Mouse (Mus musculus) neural tube, embryonic 13.5 days (tissue): ENCODE measurements around the gene Lmnb2. TPM values are rescaled to one million over a fixed set of nuclear protein-coding genes. Genes with fewer than 3 reads are reported as not detected.

Source experiments
- ATAC-seq: fragments of 200-750 bp; cut with Nextera tagmentation; 2 replicates; pipeline ENCODE4 v1.8.0; 2017; ENCODE audit warnings: low read depth, mild to moderate bottlenecking, moderate TSS enrichment, moderate library complexity
- H3K27ac ChIP-seq: fragments of 300-500 bp; sonication (generic); replicated peaks from 2 replicates; pipeline ENCODE4 v1.5.1; 2015; ENCODE audit warnings: moderate library complexity, mild to moderate bottlenecking, inconsistent platforms
- H3K27me3 ChIP-seq: fragments of 300-500 bp; sonication (generic); 2 replicates; pipeline ENCODE4 v1.6.1; 2015; ENCODE audit warnings: mild to moderate bottlenecking, inconsistent platforms
- H3K36me3 ChIP-seq: fragments of 300-500 bp; sonication (generic); 2 replicates; pipeline ENCODE4 v1.6.1; 2015; ENCODE audit warnings: mild to moderate bottlenecking, inconsistent platforms
- H3K4me1 ChIP-seq: fragments of 300-500 bp; sonication (generic); replicated peaks from 2 replicates; pipeline ENCODE4 v1.6.1; 2015; ENCODE audit warnings: inconsistent platforms
- H3K4me2 ChIP-seq: fragments of 300-500 bp; sonication (generic); 2 replicates; pipeline ENCODE4 v1.6.1; 2015; ENCODE audit warnings: inconsistent platforms, mild to moderate bottlenecking, moderate library complexity
- H3K4me3 ChIP-seq: fragments of 300-500 bp; sonication (generic); 2 replicates; pipeline ENCODE4 v1.5.1; 2015; ENCODE audit warnings: mild to moderate bottlenecking, inconsistent platforms
- H3K9ac ChIP-seq: fragments of 300-500 bp; sonication (generic); 2 replicates; pipeline ENCODE4 v1.6.1; 2015; ENCODE audit warnings: moderate library complexity, mild to moderate bottlenecking, inconsistent platforms
- H3K9me3 ChIP-seq: fragments of 300-500 bp; sonication (generic); 2 replicates; pipeline ENCODE4 v1.6.1; 2016; ENCODE audit warnings: inconsistent platforms
- WGBS: fragments of 180-500 bp; shearing (Covaris S2); methylation state at CpG from one replicate; pipeline ENCODE4 v1.1.7; 2015; 5-methylcytosine and 5-hydroxymethylcytosine counted together
- polyA plus RNA-seq: library from polyadenylated mRNA; unstranded; fragments of >200 nt; fragmentation: Nextera tagmentation; extraction: Ambion mirVana; gene quantifications from 2 replicates; pipeline ENCODE4 v1.2.1, GENCODE M21; 2015

Gene Lmnb2
- polyA plus RNA-seq, 1 experiment from 2014 or later: 38.3 TPM

DNA sequence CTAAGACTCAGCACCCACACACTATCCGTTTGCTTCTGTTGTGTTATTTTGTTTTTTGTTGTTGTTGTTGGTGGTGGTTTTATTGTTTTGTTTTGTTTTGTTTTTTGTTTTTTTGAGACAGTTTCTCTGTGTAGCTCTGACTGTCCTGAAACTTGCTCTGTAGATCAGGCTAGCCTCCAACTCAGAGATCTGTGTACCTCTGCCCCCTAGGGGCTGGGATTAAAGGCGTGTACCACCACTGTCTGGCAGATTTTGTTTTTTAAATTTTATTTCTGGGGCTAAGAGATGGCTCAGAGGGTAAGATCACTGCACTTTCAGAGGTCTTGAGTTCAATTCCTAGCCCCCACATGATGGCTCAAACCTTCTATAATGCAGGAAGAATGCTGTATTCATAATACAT is 37.1 kb downstream of the Lmnb2 start:
- no peaks in the 10 kb centered on the region for H3K4me1 ChIP-seq
- no peak overlapping the region for H3K27ac ChIP-seq
- H3K9me3 ChIP-seq: no peaks in the 10 kb centered on the region
- H3K9ac ChIP-seq: no peak overlapping the region
- H3K36me3 ChIP-seq: no peaks in the 10 kb centered on the region
- H3K4me2 ChIP-seq: no peak overlapping the region
- no peak for ATAC-seq
- WGBS: 75% methylated on average over 2 of the region's 2 CpGs
- no peak overlapping the region for H3K4me3 ChIP-seq
- H3K27me3 ChIP-seq: no peaks in the 10 kb centered on the region

DNA sequence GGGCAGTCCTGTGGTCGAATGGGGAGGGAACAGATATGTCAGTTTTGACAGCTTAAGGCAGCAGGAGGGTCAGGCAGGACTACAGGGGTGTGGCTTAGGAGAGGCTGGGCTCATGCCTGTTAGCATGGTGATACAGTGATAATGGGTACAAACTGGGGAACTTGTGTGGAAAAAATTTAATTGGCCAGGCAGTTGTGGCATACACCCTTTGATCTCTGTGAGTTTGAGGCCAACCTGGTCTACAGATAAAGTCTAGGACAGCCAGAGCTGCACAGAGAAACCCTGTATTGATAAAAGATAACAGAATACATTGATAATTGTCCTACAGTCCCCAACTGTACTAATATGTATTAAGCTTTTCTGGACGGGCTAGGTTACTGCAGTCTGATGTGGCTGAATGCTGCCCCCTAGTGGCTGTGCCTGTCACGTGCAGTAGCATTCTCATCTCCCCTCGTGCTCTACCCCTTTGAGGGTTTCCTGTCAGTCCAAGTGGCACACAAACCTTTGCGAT is 37.9 kb downstream of the Lmnb2 start:
- no peaks in the 10 kb centered on the region for H3K4me1 ChIP-seq
- H3K27me3 ChIP-seq: no peaks in the 10 kb centered on the region
- H3K27ac ChIP-seq: no peak overlapping the region
- no peak; the same call in 1 of the 2 replicates for ATAC-seq
- no peaks in the 10 kb centered on the region for H3K36me3 ChIP-seq
- no peak overlapping the region for H3K4me2 ChIP-seq
- H3K4me3 ChIP-seq: no peak overlapping the region
- WGBS: 24% methylated on average over 5 of the region's 5 CpGs
- no peaks in the 10 kb centered on the region for H3K9me3 ChIP-seq
- no peak overlapping the region for H3K9ac ChIP-seq

DNA sequence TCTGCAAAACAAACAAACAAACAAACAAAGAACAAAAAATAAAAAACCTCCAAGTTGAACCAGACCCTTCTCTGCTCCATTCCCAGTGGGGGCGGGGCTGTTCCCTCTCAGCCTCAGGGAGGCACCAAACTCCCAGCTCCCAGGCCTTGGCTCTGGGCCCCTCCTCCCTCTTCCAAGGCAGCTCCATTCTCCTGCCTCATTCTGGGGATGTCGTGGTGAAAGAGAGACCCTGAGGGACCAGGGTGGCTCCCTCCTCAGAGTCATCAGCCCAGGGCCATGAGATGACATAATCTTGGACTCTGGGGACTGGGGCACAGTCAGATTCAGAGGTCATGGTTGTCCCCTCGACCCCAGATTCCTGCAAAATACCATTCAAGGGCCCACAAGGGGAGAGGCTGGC is 41.5 kb downstream of the Lmnb2 start:
- Histone ChIP-seq H3K27me3 (peaks cover 3% of the 10 kb centered on the region), H3K9me3 (no peaks in the 10 kb centered on the region), H3K4me1 (no peaks in the 10 kb centered on the region; the same call in 1 of the 2 replicates), H3K4me2 (no peak overlapping the region), H3K27ac (no peak overlapping the region), H3K4me3 (no peak overlapping the region), H3K36me3 (no peaks in the 10 kb centered on the region), H3K9ac (no peak overlapping the region)
- ATAC-seq: no peak
- WGBS: 21% methylated on average over 3 of the region's 3 CpGs

DNA sequence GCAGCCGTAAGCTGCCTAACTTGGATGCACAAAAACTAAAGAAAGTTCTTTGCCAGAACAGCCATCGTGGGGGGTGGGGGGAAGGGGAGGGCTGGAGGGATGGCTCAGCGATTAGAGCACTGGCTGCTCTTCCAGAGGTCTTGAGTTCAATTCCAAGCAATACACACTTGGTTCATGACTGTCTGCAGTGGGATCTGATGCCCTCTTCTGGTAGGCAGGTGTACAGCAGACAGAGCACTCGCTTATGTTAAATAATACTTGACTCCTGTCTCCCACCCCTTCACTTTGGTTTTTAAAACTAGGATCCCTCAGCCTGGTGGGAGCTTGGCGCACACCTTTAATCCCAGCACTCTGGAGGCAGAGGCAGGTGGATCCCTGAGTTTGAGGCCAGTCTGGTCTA is 42.0 kb downstream of the Lmnb2 start:
- H3K27me3 ChIP-seq: peaks cover 3% of the 10 kb centered on the region
- WGBS: 36% methylated on average over 5 of the region's 5 CpGs
- no peak overlapping the region for H3K9ac ChIP-seq
- no peaks in the 10 kb centered on the region for H3K36me3 ChIP-seq
- H3K4me2 ChIP-seq: no peak overlapping the region
- no peak overlapping the region for H3K27ac ChIP-seq
- ATAC-seq: no peak
- H3K9me3 ChIP-seq: no peaks in the 10 kb centered on the region
- H3K4me3 ChIP-seq: no peak overlapping the region
- H3K4me1 ChIP-seq: no peaks in the 10 kb centered on the region; the same call in 1 of the 2 replicates

DNA sequence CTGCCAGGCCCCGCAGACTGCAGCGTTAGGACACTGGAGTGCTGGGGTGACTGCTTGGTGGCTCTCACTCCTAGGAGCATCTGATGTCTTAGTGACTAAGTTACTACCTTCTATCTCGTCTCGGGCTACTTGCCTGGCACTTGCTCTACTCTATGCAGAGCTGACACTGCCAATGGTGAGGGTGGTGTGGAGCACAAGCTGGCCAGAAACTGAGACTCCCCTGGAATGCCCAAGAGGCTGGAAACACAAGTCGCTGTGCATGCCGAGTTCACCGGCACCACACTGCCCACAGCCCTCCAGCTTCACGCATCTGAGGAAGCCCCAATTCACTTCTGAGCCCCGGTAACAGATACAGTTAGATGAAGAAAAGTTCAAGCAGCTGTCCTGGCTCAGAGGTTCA is 44.0 kb downstream of the Lmnb2 start:
- Histone ChIP-seq H3K4me2 (no peak overlapping the region), H3K9ac (no peak overlapping the region), H3K27ac (no peak overlapping the region), H3K36me3 (no peaks in the 10 kb centered on the region), H3K27me3 (peaks cover 3% of the 10 kb centered on the region), H3K4me3 (no peak overlapping the region), H3K4me1 (no peaks in the 10 kb centered on the region; the same call in 1 of the 2 replicates), H3K9me3 (no peaks in the 10 kb centered on the region)
- WGBS: 68% methylated on average over 9 of the region's 9 CpGs
- no peak for ATAC-seq

DNA sequence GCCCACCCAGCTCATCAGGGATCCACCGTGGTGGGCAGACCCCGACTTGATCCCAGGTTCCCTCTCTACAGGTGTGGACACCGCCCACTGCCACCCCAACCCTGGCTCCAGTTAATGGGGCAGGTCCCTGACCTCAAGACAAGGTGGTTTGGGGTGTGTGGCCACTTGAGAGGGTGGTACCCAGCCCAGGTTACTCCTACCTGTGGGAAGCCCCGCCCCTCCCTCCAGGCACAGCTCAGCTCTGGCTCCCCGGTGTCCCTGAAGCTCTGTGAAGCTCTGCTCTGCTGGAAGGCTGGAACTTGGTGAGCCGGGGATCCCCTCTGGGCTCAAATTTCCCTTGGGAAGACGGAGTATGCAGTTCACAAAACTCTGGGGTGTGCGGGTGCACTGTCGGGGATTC is 46.5 kb downstream of the Lmnb2 start, which contains the start of gene Tmprss9:
TSS of gene Tmprss9 (plus strand) at position 268 of the 400 bp plus-strand sequence.
- no peak for ATAC-seq
- H3K4me2 ChIP-seq: no peak within 1 kb of the TSS
- 30% methylated on average over 9 of the region's 9 CpGs for WGBS

DNA sequence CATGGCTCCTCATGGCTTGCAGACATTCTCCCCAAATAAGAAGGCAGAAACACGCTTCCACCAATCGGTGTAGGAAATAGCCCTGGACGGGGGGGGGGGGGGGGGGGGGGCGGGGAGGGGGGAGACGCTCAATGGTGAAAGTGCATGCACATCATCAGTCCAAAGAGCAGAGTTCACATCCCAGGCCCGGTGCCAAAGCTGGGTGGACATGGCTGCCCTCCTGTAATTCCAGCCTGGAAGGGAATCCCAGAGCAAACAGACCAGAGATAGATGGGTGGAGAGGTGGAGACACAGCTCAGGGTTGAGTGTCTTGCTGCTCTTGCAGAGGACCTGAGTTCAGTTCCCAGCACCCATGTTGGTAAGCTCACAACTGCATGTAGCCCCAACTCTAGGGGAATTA is 47.1 kb downstream of the Lmnb2 start:
- WGBS: 75% methylated on average over 4 of the region's 6 CpGs
- no peak overlapping the region for H3K27ac ChIP-seq
- no peak for ATAC-seq
- H3K9me3 ChIP-seq: no peaks in the 10 kb centered on the region
- peaks cover 29% of the 10 kb centered on the region for H3K36me3 ChIP-seq
- peaks cover 3% of the 10 kb centered on the region for H3K27me3 ChIP-seq
- no peak overlapping the region for H3K9ac ChIP-seq
- H3K4me2 ChIP-seq: no peak overlapping the region
- H3K4me1 ChIP-seq: no peaks in the 10 kb centered on the region; the same call in 1 of the 2 replicates
- no peak overlapping the region for H3K4me3 ChIP-seq

More for the DNA sequence above, 46.5 kb downstream of the Lmnb2 start, which contains the start of gene Tmprss9:
- no peaks in the 10 kb centered on the region for H3K9me3 ChIP-seq
- H3K27ac ChIP-seq: no peak within 1 kb of the TSS
- no peak within 1 kb of the TSS for H3K4me3 ChIP-seq
- peaks cover 23% of the 10 kb centered on the region for H3K36me3 ChIP-seq
- H3K9ac ChIP-seq: no peak within 1 kb of the TSS
- peaks cover 3% of the 10 kb centered on the region for H3K27me3 ChIP-seq
- no peaks in the 10 kb centered on the region; the same call in 1 of the 2 replicates for H3K4me1 ChIP-seq

DNA sequence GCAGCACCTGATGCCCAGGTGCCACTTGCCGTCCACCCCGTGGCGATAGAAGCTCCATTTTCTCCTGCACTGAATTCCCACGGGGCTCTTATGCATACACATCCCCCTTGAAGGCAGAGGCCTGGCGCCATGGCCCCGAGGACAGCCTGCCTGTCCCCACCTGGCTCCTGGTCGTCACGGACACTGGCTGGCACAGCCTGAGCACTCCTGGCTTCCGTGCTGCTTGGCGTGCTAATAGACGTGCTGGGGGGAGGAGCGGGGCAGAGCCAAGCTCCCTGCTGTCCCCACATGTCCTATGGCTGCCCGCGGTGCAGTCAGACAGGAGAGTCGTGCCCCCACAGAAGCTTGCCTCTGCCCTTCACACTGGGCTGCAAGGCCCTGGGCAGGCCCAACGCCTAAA is 53.6 kb downstream of the Lmnb2 start:
- Histone ChIP-seq H3K9ac (no peak overlapping the region), H3K4me2 (no peak overlapping the region), H3K36me3 (peaks cover 77% of the 10 kb centered on the region), H3K4me1 (peaks cover 4% of the 10 kb centered on the region), H3K4me3 (no peak overlapping the region), H3K9me3 (no peaks in the 10 kb centered on the region), H3K27ac (no peak overlapping the region), H3K27me3 (no peaks in the 10 kb centered on the region)
- 71% methylated on average over 16 of the region's 16 CpGs for WGBS
- no peak for ATAC-seq

DNA sequence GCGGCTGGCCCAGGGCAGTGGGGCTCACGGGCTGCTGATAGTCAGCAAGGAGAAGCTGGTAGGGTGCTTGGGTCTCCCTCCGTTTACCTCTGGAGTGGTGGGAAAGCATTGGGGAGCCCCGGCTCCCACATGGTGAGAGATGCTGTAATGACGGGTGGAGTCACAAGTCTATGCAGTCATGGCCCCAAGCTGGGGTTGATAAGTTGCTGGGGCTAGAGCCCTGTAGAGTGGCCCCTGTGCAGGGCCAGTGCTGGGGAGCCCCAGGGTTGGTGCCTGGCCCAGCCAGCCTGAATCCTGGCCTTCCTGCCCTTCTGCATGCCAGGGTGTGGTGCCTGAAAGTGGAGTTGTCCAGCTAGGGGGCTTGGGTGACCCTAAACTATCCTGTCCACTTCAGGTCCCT is 55.7 kb downstream of the Lmnb2 start:
- peaks cover 19% of the 10 kb centered on the region for H3K4me1 ChIP-seq
- no peaks in the 10 kb centered on the region for H3K27me3 ChIP-seq
- H3K9me3 ChIP-seq: no peaks in the 10 kb centered on the region
- no peak overlapping the region for H3K27ac ChIP-seq
- H3K4me3 ChIP-seq: no peak overlapping the region
- no peak for ATAC-seq
- WGBS: 93% methylated on average over 5 of the region's 5 CpGs
- H3K36me3 ChIP-seq: peaks cover 61% of the 10 kb centered on the region
- H3K4me2 ChIP-seq: no peak overlapping the region
- no peak overlapping the region for H3K9ac ChIP-seq

DNA sequence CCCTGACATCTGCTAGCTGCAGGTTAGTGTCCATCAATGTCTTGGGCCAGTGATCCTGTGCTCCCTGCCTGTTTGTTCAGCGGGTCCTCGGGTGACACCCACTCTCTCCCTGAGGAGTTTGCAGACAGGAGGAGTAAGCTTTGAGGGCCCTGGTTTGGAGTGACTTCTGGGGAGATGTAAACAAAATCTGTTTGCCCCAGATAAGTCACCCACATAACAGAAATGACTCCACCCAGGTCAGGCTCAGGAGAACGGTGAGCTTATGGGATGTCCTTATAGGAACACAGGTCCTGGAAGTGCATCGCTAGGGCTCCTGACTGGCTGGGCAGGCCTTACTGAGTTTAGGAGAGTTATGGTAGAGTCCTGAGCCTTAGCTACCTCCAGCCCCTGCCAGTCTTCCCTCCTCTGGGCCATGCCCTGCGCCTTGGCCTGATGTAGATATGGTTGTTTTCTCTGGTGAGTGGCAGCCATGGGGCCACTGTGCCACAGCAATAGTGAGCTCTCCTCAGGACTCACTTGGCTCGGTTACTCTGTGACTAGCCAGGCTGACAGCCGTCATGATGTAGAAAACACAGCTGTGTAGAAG is 59.6 kb downstream of the Lmnb2 start:
- Histone ChIP-seq H3K4me2 (no peak overlapping the region), H3K4me3 (no peak overlapping the region), H3K4me1 (peaks cover 45% of the 10 kb centered on the region), H3K27ac (no peak overlapping the region), H3K36me3 (peaks cover 25% of the 10 kb centered on the region), H3K27me3 (no peaks in the 10 kb centered on the region), H3K9ac (no peak overlapping the region; the same call in 1 of the 2 replicates), H3K9me3 (no peaks in the 10 kb centered on the region)
- 86% methylated on average over 7 of the region's 7 CpGs for WGBS
- no peak for ATAC-seq

DNA sequence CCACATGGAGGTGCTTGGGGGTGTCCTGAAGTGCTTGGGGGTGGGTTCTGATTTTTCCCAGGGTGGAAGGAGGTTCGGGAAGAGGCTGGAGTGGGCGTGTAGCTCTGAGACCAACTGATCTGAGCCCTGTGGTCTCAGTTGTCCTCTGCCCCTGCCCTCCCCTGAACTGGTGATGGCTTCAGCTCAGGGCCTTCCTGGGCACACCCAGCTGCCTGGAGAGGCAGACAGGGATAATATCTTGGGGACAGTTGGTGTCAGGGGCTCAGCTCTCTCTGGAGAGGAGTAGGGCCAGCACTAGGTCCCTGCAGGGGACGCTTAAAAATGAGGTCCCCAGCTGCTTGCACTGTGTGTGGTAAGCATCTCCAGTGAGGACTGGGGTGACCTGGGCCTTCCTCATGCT is 60.2 kb downstream of the Lmnb2 start:
- Histone ChIP-seq H3K4me1 (peaks cover 49% of the 10 kb centered on the region), H3K36me3 (peaks cover 25% of the 10 kb centered on the region), H3K4me3 (no peak overlapping the region), H3K4me2 (peak overlapping the region; percentile 99), H3K9me3 (no peaks in the 10 kb centered on the region), H3K27ac (peak overlapping the region; percentile 59), H3K27me3 (no peaks in the 10 kb centered on the region), H3K9ac (peak overlapping the region; percentile 91)
- ATAC-seq: no peak
- 72% methylated on average over 3 of the region's 3 CpGs for WGBS

DNA sequence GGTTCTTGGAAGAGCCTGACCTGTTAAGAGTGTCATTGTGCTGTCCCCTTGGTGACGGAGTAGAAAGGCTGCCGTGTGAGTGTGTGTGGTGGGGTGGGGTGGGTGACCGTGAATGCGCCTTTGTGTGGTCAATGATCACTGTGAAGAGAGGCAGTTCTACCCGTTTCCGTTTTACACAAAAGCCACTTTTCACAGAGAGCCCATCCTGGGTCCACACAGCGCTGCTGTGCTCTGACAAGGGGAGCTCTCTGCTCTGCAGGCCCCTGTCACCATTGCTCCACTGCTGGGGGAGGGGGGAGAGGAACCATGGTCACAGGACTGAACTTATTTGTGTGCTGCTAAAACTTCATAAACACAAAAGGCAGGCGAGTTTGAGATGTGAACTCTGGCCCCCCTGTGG is 60.7 kb downstream of the Lmnb2 start:
- ATAC-seq: no peak

DNA sequence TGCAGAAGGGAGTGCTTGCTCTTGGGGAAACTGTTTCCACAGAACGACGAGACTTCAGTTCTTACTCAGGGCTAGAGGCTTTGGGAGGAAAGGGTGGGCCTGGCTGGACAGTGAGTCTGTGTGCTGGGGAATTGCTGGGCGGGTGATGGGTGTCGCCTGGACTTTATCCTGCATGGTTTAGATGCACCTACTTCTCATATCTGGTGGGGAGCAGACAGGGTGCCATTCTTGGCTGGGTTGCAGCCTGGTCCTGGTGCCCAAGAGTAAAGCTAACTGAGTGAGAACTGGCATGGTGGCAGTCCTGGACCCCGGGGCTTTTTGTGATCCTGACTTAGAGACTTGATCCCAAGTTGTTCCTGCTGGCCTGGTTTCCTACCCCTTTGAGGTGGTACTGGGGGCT is 61.1 kb downstream of the Lmnb2 start:
- H3K9ac ChIP-seq: peak overlapping the region; percentile 91
- H3K27ac ChIP-seq: no peak overlapping the region
- H3K4me1 ChIP-seq: peaks cover 49% of the 10 kb centered on the region
- H3K9me3 ChIP-seq: no peaks in the 10 kb centered on the region
- no peak for ATAC-seq
- peak overlapping the region; percentile 99 for H3K4me2 ChIP-seq
- H3K27me3 ChIP-seq: no peaks in the 10 kb centered on the region
- WGBS: 77% methylated on average over 5 of the region's 5 CpGs
- peaks cover 23% of the 10 kb centered on the region for H3K36me3 ChIP-seq
- H3K4me3 ChIP-seq: peak overlapping the region; percentile 76; the same call in 1 of the 2 replicates

More for the DNA sequence above, 60.7 kb downstream of the Lmnb2 start:
- Histone ChIP-seq H3K9ac (peak overlapping the region; percentile 91), H3K4me3 (no peak overlapping the region), H3K4me1 (peaks cover 49% of the 10 kb centered on the region), H3K4me2 (peak overlapping the region; percentile 99), H3K9me3 (no peaks in the 10 kb centered on the region), H3K36me3 (peaks cover 23% of the 10 kb centered on the region), H3K27me3 (no peaks in the 10 kb centered on the region), H3K27ac (peak overlapping the region; percentile 59)
- 18% methylated on average over 8 of the region's 8 CpGs for WGBS
